Mouse (Mus musculus): ENCODE measurements at regions not wholly inside any gene's neighbourhood (a gene's known extent, or its start where the extent isn't known, plus 50 kb on each side); places are given as distances from the start of the nearest gene placed in this dataset.

GRCm38 (mm10) chr13:42536501-42537210 is 143.8 kb upstream of the Phactr1 start:
- TF ChIP-seq EP300 (IDR thresholded peaks at IDR 0.05; ENCODE audit: low read depth) (no peak), CTCF (IDR thresholded peaks at IDR 0.05; ENCODE audit: low read depth) (no peak)

Measured in liver, embryonic 14.5 days (tissue).